13 mouse cellular contexts compared by ENCODE assay signal in the genomic region with DNA sequence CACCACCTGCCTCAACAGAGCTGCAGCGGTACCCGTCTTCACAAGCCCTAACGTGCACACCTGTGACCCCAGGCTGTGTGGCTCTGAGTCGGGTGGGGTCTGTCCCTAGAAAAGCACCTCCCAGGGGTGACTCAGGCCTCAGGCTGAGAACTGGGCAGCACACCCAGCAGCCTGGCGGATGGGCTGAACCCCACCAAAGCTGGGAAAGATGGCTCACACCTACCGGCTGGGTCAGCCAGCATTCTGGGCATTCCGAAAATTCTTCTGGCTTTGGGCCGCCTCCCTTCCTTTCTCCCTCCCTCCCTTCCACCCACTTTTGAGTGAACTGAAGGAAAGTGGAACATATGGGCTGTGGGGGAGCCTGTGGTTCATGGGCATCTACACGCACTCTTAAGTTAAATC. TPM values are rescaled to one million over a fixed set of nuclear protein-coding genes. Genes with fewer than 3 reads are reported as not detected.
A peak's percentile ranks its signal among the peaks of the same experiment; 100 is the strongest.
DNase-seq lines count a peak whose midpoint lies in the region; TF ChIP-seq lines count a peak whose summit lies in the region.
"Had no signal": no experiment of that assay in that cellular context is flagged by ENCODE, and none has a peak within 500 bp of the region (broad histone marks: within the 10 kb centered on the region; RNA-seq: fewer than 3 reads in every experiment).

No protein-coding gene starts in this region.

- no peak overlapping the region for H3K4me3 ChIP-seq in gastrocnemius, adult 2 months
- H3K4me3 ChIP-seq in left cerebral cortex, adult 2 months = no peak overlapping the region
- H3K4me3 ChIP-seq: embryonic facial prominence, embryonic 15.5 days; midbrain, embryonic 10.5 days had no signal

- peak overlapping the region; percentile 73 for H3K27ac ChIP-seq in gastrocnemius, adult 2 months
- peak overlapping the region; percentile 53; the same call in 1 of the 2 replicates for H3K27ac ChIP-seq in left cerebral cortex, adult 2 months
- H3K27ac ChIP-seq: embryonic facial prominence, embryonic 15.5 days had no signal

- peak; percentile 59 for DNase-seq in gastrocnemius, adult 2 months
- DNase-seq in gastrocnemius, postnatal 4 days (ENCODE audit: low spot score in 2 of 2) = no peak
- DNase-seq in left cerebral cortex, adult 2 months (ENCODE audit: extremely low spot score in 1 of 2, low spot score in 2 of 2) = peak in 1 of 2 experiments; percentile 54
- DNase-seq in left cerebral cortex, adult 9 months (ENCODE audit: low spot score in 2 of 2) = no peak
- peak; percentile 68 for DNase-seq in urinary bladder, postnatal 14 days (ENCODE audit: low spot score)
- DNase-seq in urinary bladder, adult 18-20 months (ENCODE audit: low spot score in 2 of 2) = no peak
- peak; percentile 11 for DNase-seq in yolk sac, embryonic 10.5 days (ENCODE audit: low spot score)
- no peak for DNase-seq in cerebellum, adult 9-11 months
- DNase-seq: adrenal gland, postnatal 25 days; thymus, postnatal 36 days had no signal

- TF ChIP-seq CTCF in gastrocnemius, adult 2 months (IDR thresholded peaks at IDR 0.05) = no peak
- TF ChIP-seq CTCF in left cerebral cortex, adult 2 months (IDR thresholded peaks at IDR 0.05) = no peak

- intact Hi-C loops in gastrocnemius, adult 2 months (cut with DNase I) = no loop called here
- intact Hi-C loops in left cerebral cortex, adult 2 months (cut with DNase I) = no loop called here

RNA-seq across cellular contexts. Expression of a gene that starts 5.4 kb away (rescaled TPM):
- total RNA-seq in gastrocnemius, adult 2 months (2021) = 10 to 100 TPM; 19.6 to 24.6 TPM
- total RNA-seq in gastrocnemius, postnatal 4 days (2021) = 10 to 100 TPM; 50.3 to 50.7 TPM
- total RNA-seq in left cerebral cortex, adult 2 months (2021) = 10 to 100 TPM; 39.6 to 45.1 TPM

RNA-seq across cellular contexts. Expression of a gene that starts 11.1 kb away (rescaled TPM):
- total RNA-seq in gastrocnemius, adult 2 months (2021) = not detected
- total RNA-seq in gastrocnemius, postnatal 4 days (2021) = not detected
- not detected for total RNA-seq in left cerebral cortex, adult 2 months (2021)
- total RNA-seq: adrenal gland, postnatal 25 days; hematopoietic stem cell, adult 5-6 weeks had no signal

Comparison
In these comparisons a context has a peak if more than half of its experiments do, and no peak if none do; other contexts are left out.
1. DNase-seq: peak in gastrocnemius, adult 2 months (single experiment), urinary bladder, postnatal 14 days (single experiment) and yolk sac, embryonic 10.5 days (single experiment); none in gastrocnemius, postnatal 4 days (0 of 2), left cerebral cortex, adult 9 months (0 of 2), urinary bladder, adult 18-20 months (0 of 2) and cerebellum, adult 9-11 months (single experiment).